Mouse (Mus musculus) limb, embryonic 12.5 days (tissue): ENCODE measurements at regions not wholly inside any gene's neighbourhood (a gene's known extent, or its start where the extent isn't known, plus 50 kb on each side); places are given as distances from the start of the nearest gene placed in this dataset.

Source experiments
- ATAC-seq: fragments of 200-750 bp; cut with Nextera tagmentation; 2 replicates; pipeline ENCODE4 v1.8.0; 2017; ENCODE audit warnings: low read depth, moderate TSS enrichment; ENCODE audit not compliant: insufficient number of reproducible peaks, insufficient read depth, low FRiP score, low TSS enrichment
- H3K27ac ChIP-seq: fragments of 300-500 bp; sonication (generic); 2 replicates; pipeline ENCODE4 v1.5.1; 2016; ENCODE audit warnings: mild to moderate bottlenecking, moderate library complexity
- H3K27me3 ChIP-seq: fragments of 300-500 bp; sonication (generic); 2 replicates; pipeline ENCODE4 v1.6.1; 2016; ENCODE audit warnings: mild to moderate bottlenecking, moderate library complexity
- H3K36me3 ChIP-seq: fragments of 300-500 bp; sonication (generic); 2 replicates; pipeline ENCODE4 v1.6.1; 2016; ENCODE audit warnings: mild to moderate bottlenecking, moderate library complexity
- H3K4me1 ChIP-seq: fragments of 300-500 bp; sonication (generic); replicated peaks from 2 replicates; pipeline ENCODE4 v1.6.1; 2016
- H3K4me2 ChIP-seq: fragments of 300-500 bp; sonication (generic); 2 replicates; pipeline ENCODE4 v1.6.1; 2016; ENCODE audit warnings: mild to moderate bottlenecking, moderate library complexity
- H3K4me3 ChIP-seq: fragments of 300-500 bp; sonication (generic); replicated peaks from 2 replicates; pipeline ENCODE4 v1.5.1; 2016; ENCODE audit warnings: mild to moderate bottlenecking
- H3K9ac ChIP-seq: fragments of 300-500 bp; sonication (generic); replicated peaks from 2 replicates; pipeline ENCODE4 v1.6.1; 2016; ENCODE audit warnings: mild to moderate bottlenecking, moderate library complexity
- H3K9me3 ChIP-seq: fragments of 300-500 bp; sonication (generic); 2 replicates; pipeline ENCODE4 v1.6.1; 2016; ENCODE audit warnings: mild to moderate bottlenecking, moderate library complexity
- WGBS: fragments of 180-500 bp; shearing (Covaris S2); methylation state at CpG from one replicate; pipeline ENCODE4 v1.1.7; 2016; 5-methylcytosine and 5-hydroxymethylcytosine counted together

DNA sequence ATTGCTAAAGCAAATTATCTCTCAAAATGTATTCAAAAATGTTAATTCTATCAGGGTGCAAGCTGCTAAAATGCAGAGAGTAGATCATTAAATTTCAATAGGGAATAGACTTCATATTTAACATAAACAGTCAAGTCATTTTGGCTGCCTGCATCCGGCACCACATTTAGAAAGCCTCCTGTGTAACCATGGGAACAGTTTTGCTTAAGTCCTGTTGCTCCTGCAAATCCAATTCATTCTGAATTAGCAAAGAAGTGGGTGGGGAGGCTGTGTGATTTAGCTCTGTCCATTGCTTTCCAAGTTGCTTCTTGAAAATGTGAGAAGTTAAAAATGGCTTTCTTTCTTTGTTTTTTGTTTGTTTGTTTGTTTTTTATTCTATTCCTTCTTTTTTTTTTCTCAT, 658.9 kb upstream of the Agtr1b start:
- Histone ChIP-seq H3K36me3 (no peaks in the 10 kb centered on the region), H3K4me1 (no peaks in the 10 kb centered on the region), H3K4me3 (no peak overlapping the region), H3K9me3 (no peaks in the 10 kb centered on the region), H3K27me3 (no peaks in the 10 kb centered on the region), H3K4me2 (no peak overlapping the region), H3K9ac (no peak overlapping the region), H3K27ac (no peak overlapping the region)
- WGBS, result 64% methylated on average over 1 of the region's 1 CpGs
- no peak for ATAC-seq

DNA sequence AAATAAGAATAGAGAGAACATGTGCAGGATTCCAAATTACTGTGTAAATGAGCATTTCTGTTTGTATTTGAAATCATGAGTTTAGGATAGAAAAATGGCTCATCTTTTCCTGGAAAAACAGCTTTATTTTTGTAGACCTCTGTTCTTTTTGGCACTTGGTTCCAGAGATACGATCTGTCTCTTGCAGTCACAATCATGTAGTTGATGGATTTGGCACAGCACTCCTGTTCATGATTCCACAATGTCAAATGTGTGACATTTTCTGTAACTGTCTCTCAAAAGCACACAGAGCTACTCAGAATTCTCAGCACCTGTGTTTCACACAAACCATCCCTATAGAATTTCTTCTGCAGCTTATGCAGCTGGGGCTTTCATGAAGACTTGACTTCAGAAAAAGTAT, 654.0 kb upstream of the Agtr1b start:
- Histone ChIP-seq H3K4me1 (no peaks in the 10 kb centered on the region), H3K36me3 (no peaks in the 10 kb centered on the region), H3K9me3 (no peaks in the 10 kb centered on the region), H3K4me3 (no peak overlapping the region), H3K27me3 (no peaks in the 10 kb centered on the region), H3K9ac (no peak overlapping the region), H3K27ac (no peak overlapping the region), H3K4me2 (no peak overlapping the region)
- 80% methylated on average over 1 of the region's 1 CpGs for WGBS
- ATAC-seq, result no peak

DNA sequence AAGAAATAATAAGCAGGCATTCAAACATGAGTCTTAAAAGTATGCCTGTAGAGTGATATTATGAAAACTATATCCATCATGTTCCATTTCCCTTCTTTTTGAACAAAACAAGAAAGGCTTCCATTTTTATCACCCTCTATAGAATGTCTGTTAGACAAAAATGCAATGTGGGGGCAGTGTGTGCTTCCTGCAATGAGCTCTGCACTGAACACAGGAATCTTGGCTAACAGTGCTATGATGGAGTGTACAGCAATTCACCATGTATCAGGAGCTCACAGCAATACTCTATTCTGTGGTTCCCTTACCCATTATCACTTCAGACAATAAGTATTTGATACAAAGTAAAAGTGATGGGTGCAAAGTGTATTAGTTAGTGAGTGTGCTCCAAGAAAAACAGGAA, 653.3 kb upstream of the Agtr1b start:
- Histone ChIP-seq H3K4me1 (no peaks in the 10 kb centered on the region), H3K9me3 (no peaks in the 10 kb centered on the region), H3K36me3 (no peaks in the 10 kb centered on the region), H3K27me3 (no peaks in the 10 kb centered on the region), H3K4me2 (no peak overlapping the region), H3K9ac (no peak overlapping the region), H3K4me3 (no peak overlapping the region), H3K27ac (no peak overlapping the region)
- no peak for ATAC-seq

DNA sequence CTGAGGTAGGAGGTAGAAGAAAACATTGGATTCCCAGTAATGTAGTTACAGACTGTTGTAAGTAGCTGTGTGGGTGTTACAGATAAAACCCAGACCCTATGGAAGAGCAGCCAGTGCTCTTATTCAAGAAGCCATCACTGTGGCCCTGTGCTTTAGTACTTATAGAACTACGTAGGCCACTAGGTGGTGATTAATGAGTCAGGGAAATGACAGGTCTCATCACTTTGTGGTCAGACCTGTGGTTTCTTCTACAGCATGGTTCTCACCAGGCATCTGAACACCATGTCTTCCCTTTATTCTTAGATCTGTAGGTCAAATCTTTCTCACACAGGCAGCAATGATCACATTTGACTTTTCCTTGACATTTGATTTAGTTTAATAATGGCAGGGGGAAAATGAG, 642.7 kb upstream of the Agtr1b start:
- H3K36me3 ChIP-seq, result no peaks in the 10 kb centered on the region
- no peaks in the 10 kb centered on the region for H3K9me3 ChIP-seq
- 100% methylated on average over 1 of the region's 1 CpGs for WGBS
- H3K4me1 ChIP-seq, result no peaks in the 10 kb centered on the region
- no peaks in the 10 kb centered on the region for H3K27me3 ChIP-seq
- H3K9ac ChIP-seq, result no peak overlapping the region
- no peak for ATAC-seq
- H3K4me3 ChIP-seq, result no peak overlapping the region
- H3K4me2 ChIP-seq, result no peak overlapping the region
- H3K27ac ChIP-seq, result no peak overlapping the region

DNA sequence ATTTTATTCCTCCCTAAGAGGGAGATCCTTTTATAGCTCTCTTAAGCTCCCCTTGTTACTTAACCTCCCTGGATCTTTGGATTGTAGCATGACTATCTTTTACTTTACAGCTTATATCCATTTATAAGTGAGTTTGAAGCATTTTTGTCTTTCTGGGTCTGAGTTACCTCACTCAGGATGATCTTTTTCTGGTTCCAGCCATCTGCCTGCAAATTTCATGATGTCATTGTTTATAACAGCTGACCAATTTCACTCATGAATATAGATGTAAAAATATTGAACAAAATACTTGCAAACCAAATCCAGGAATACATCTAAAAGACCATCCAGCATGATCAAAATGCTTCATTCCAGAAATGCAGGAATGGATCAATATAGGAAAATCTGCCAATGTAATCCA, 631.3 kb upstream of the Agtr1b start:
- H3K4me1 ChIP-seq, result no peaks in the 10 kb centered on the region
- H3K9ac ChIP-seq, result no peak overlapping the region
- H3K36me3 ChIP-seq, result no peaks in the 10 kb centered on the region
- H3K4me3 ChIP-seq, result no peak overlapping the region
- no peak for ATAC-seq
- H3K4me2 ChIP-seq, result no peak overlapping the region
- H3K27ac ChIP-seq, result no peak overlapping the region
- no peaks in the 10 kb centered on the region for H3K27me3 ChIP-seq
- no peaks in the 10 kb centered on the region for H3K9me3 ChIP-seq

DNA sequence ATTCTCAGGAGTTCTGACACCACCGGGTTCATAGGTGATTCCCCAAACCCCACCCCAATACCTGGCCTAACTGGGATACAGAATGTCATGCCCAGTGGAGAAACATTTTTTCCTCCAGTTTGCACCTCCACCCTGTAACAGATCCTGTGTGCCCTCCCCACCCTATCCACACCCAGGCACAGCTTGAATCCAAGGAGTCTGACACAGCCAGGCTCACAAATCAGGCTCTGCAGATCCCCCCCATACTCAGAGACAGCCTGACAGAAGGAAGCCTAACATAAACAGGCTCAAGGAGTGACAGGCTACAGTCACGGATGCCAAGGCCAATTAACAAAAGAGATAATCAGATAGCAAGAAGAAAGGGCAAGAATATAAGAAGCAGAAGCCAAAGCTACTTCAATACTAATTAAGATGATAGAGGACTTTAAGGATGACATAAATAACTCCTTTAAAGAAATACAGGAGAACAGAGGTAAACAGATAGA, 622.6 kb upstream of the Agtr1b start:
- Histone ChIP-seq H3K27me3 (no peaks in the 10 kb centered on the region), H3K9me3 (no peaks in the 10 kb centered on the region), H3K27ac (no peak overlapping the region), H3K4me2 (no peak overlapping the region), H3K4me3 (no peak overlapping the region), H3K9ac (no peak overlapping the region), H3K36me3 (no peaks in the 10 kb centered on the region), H3K4me1 (peaks cover 14% of the 10 kb centered on the region)
- 54% methylated on average over 2 of the region's 2 CpGs for WGBS
- ATAC-seq, result no peak

DNA sequence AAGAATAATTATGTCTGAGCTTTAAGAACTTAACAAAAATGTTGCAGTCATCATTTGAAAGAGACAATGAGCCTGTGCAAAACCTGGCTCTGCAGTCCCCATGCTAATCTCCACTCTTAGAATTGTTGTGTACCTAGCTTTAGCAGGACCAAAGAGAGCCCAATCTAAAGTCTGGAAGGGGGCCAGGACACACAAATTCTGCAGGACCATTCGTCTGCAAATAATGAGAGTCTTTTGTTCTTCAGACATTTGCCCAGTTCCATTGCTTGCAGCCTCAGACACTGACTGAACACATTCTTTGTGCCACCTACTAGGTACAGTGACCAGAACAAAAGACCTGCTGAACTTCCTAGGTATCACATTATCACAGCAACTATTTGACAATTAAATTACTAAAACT, 620.0 kb upstream of the Agtr1b start:
- no peaks in the 10 kb centered on the region for H3K36me3 ChIP-seq
- no peak overlapping the region for H3K9ac ChIP-seq
- no peak for ATAC-seq
- H3K27ac ChIP-seq, result no peak overlapping the region
- H3K4me3 ChIP-seq, result no peak overlapping the region
- no peak overlapping the region for H3K4me2 ChIP-seq
- H3K27me3 ChIP-seq, result no peaks in the 10 kb centered on the region
- peaks cover 20% of the 10 kb centered on the region for H3K4me1 ChIP-seq
- WGBS, result 33% methylated on average over 1 of the region's 1 CpGs
- no peaks in the 10 kb centered on the region for H3K9me3 ChIP-seq

DNA sequence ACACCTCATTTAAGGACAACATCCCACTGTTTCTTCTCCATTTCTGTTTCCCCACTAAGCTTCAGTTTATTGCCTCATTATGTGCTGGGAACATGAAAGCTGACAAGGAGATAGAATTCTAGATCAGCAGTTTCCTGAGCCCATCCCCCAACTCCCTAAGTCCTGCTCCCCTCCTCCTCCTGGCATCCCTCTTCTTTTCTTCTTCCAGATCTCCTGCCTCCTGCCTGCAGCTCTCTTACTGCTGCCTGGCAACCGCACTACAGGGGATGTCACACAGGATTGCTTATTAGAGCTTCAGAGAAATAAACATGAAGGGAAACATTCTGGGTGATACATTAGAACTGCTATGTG, 619.4 kb upstream of the Agtr1b start:
- 11% methylated on average over 1 of the region's 1 CpGs for WGBS
- Histone ChIP-seq H3K4me1 (peaks cover 20% of the 10 kb centered on the region), H3K36me3 (no peaks in the 10 kb centered on the region), H3K27ac (no peak overlapping the region), H3K4me3 (no peak overlapping the region), H3K4me2 (no peak overlapping the region; the same call in 1 of the 2 replicates), H3K9me3 (no peaks in the 10 kb centered on the region), H3K9ac (no peak overlapping the region), H3K27me3 (no peaks in the 10 kb centered on the region)
- ATAC-seq, result no peak

DNA sequence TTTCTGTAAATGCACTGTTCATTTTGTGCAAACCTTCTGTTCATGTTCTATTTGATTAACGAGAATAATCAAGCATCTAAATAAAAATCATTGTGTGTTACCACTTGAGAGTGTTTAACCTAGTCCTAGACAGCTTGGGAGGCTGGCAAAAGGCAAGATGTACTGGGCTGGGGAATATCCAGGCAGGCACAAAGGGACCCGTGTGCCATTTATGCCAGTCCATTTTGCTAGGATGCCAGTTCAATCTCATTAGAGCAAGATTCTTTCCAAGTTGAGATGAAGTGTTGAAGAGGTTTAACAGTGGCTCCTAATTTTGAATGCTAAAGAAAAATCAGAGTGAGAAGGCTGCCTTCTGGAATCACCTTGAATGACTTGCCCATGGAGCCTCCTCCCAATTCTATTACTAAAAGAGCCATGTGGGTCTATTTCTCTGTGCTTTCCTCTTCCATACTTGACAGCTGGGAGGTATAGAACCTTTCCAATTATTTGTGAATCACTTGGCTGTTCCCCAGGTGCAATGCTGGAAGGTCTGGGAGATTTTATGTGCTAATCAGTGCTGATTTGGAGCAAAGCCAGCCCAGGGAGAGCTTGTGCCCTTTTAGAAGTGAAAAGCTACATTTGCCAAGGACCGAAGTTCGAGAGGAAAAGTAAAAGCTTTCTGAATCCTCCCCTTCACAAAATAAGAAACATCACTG, 618.9 kb upstream of the Agtr1b start:
- 38% methylated on average over 4 of the region's 4 CpGs for WGBS

DNA sequence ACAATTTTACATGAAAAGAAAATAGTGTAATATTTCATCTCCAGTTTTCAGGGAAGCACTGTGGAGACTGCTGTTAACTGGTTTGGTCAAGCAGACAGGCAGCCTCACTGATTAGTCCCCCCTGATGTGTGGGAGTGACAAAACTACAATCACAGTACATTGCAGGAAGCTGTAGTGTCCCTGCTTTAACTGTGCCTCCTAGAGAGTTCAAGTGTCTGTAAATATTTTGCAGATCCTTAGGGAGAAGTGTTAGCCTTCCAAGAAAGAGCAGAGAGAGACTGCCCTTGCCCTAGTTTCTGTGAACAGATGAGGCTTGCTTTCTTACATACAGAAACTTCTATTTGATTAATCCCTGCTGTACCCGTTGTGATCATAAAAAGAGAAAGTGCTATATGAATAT, 617.2 kb upstream of the Agtr1b start:
- H3K9me3 ChIP-seq, result no peaks in the 10 kb centered on the region
- WGBS, result 22% methylated on average over 1 of the region's 1 CpGs
- no peak overlapping the region for H3K4me2 ChIP-seq
- H3K4me3 ChIP-seq, result no peak overlapping the region
- no peak overlapping the region for H3K9ac ChIP-seq
- no peaks in the 10 kb centered on the region for H3K36me3 ChIP-seq
- no peak overlapping the region for H3K27ac ChIP-seq
- H3K4me1 ChIP-seq, result peaks cover 20% of the 10 kb centered on the region
- peak; percentile 15; the same call in 1 of the 2 replicates for ATAC-seq
- H3K27me3 ChIP-seq, result no peaks in the 10 kb centered on the region

More for the DNA sequence above, 618.9 kb upstream of the Agtr1b start:
- no peaks in the 10 kb centered on the region for H3K36me3 ChIP-seq
- H3K27ac ChIP-seq, result no peak overlapping the region
- H3K9me3 ChIP-seq, result no peaks in the 10 kb centered on the region
- no peak overlapping the region; the same call in 1 of the 2 replicates for H3K4me2 ChIP-seq
- H3K4me1 ChIP-seq, result peaks cover 20% of the 10 kb centered on the region
- no peaks in the 10 kb centered on the region for H3K27me3 ChIP-seq
- peak; percentile 66; the same call in 1 of the 2 replicates for ATAC-seq
- H3K9ac ChIP-seq, result no peak overlapping the region
- H3K4me3 ChIP-seq, result no peak overlapping the region

DNA sequence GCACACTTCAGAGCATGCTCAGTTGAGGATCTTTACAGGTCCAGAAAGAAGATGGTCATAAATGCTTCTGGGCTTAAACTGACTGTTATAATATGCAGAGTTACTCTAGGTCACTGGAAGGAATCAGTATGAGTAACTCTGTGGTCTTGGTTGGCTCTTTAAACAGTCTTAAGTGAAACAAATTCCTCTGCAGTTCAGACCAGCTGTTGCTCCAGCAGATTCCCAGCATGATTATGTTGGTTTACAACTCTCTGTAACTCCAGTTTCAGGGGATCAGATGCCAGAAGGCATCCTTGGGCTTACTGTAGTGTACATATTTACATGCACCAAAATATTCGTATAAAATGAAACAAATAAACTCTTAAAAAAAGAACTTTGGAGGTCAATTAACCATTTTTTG, 606.1 kb upstream of the Agtr1b start:
- no peak for ATAC-seq
- no peaks in the 10 kb centered on the region for H3K36me3 ChIP-seq
- H3K4me3 ChIP-seq, result no peak overlapping the region
- no peak overlapping the region for H3K9ac ChIP-seq
- H3K4me2 ChIP-seq, result no peak overlapping the region
- WGBS, result 83% methylated on average over 1 of the region's 1 CpGs
- no peaks in the 10 kb centered on the region for H3K27me3 ChIP-seq
- no peak overlapping the region for H3K27ac ChIP-seq
- H3K4me1 ChIP-seq, result no peaks in the 10 kb centered on the region
- H3K9me3 ChIP-seq, result no peaks in the 10 kb centered on the region
